ENCODE assay signal across 8 mouse cellular contexts in genomic region chr3:108554587-108555312, GRCm38 (mm10). TPM values are rescaled to one million over a fixed set of nuclear protein-coding genes. Genes with fewer than 3 reads are reported as not detected.
DNase-seq lines count a peak whose midpoint lies in the region; ATAC-seq and TF ChIP-seq lines count a peak whose summit lies in the region.

No protein-coding gene starts in this region.

- H3K27me3 ChIP-seq in embryonic facial prominence, embryonic 14.5 days (replicated peaks; ENCODE audit: control insufficient read depth, insufficient read depth, low read length), result no peaks in the 10 kb centered on the region
- no peaks in the 10 kb centered on the region for H3K27me3 ChIP-seq in limb, embryonic 14.5 days (ENCODE audit: control insufficient read depth, insufficient read depth, low read length)
- H3K27me3 ChIP-seq in midbrain, postnatal 0 days (ENCODE audit: insufficient read depth, low read length), result no peaks in the 10 kb centered on the region

- peak overlapping the region; percentile 72 for H3K4me2 ChIP-seq in embryonic facial prominence, embryonic 14.5 days (ENCODE audit: low read depth, low read length)
- peak overlapping the region; percentile 75 for H3K4me2 ChIP-seq in limb, embryonic 14.5 days (replicated peaks; ENCODE audit: low read depth, low read length, severe bottlenecking)
- H3K4me2 ChIP-seq in midbrain, postnatal 0 days (ENCODE audit: low read depth, low read length, poor library complexity, severe bottlenecking), result peak overlapping the region; percentile 80

- 15% methylated on average over 22 of the region's 22 CpGs for WGBS in embryonic facial prominence, embryonic 14.5 days
- WGBS in limb, embryonic 14.5 days, result 16% methylated on average over 21 of the region's 22 CpGs
- WGBS in midbrain, postnatal 0 days, result 18% methylated on average over 22 of the region's 22 CpGs

- H3K9me3 ChIP-seq in embryonic facial prominence, embryonic 14.5 days (ENCODE audit: control insufficient read depth, low read length), result no peaks in the 10 kb centered on the region
- no peaks in the 10 kb centered on the region for H3K9me3 ChIP-seq in limb, embryonic 14.5 days (ENCODE audit: control insufficient read depth, low read length)
- no peaks in the 10 kb centered on the region for H3K9me3 ChIP-seq in midbrain, postnatal 0 days (ENCODE audit: low read length)

- peak; percentile 98 for DNase-seq in 3T3-L1 (ENCODE audit: low read depth, low spot score)
- DNase-seq in adrenal gland, postnatal 4 days (ENCODE audit: low spot score in 2 of 2), result peak; percentile 81 to 88
- peak; percentile 99 for DNase-seq in embryonic facial prominence, embryonic 14.5 days (ENCODE audit: low spot score)
- peak; percentile 95 for DNase-seq in heart, adult 8-10 months (ENCODE audit: low spot score)
- DNase-seq in kidney, adult 9 months, result peak; percentile 97
- peak; percentile 97 for DNase-seq in limb, embryonic 14.5 days (ENCODE audit: low spot score)
- DNase-seq in midbrain, postnatal 0 days (ENCODE audit: low spot score), result peak; percentile 99
- DNase-seq in spleen, postnatal 14 days (ENCODE audit: low spot score in 2 of 2), result peak; percentile 79 to 93

- H3K27ac ChIP-seq in embryonic facial prominence, embryonic 14.5 days (replicated peaks; ENCODE audit: low read depth, low read length), result peak overlapping the region; percentile 85
- H3K27ac ChIP-seq in limb, embryonic 14.5 days (replicated peaks; ENCODE audit: low read depth, low read length), result peak overlapping the region; percentile 91
- peak overlapping the region; percentile 96 for H3K27ac ChIP-seq in midbrain, postnatal 0 days (ENCODE audit: low read depth, low read length)

- peak; percentile 100; the same call in 1 of the 2 replicates for TF ChIP-seq POLR2A in limb, embryonic 14.5 days (IDR thresholded peaks at IDR 0.05; ENCODE audit: borderline replicate concordance, extremely low read depth, insufficient read depth, insufficient read length)

- TF ChIP-seq CTCF in midbrain, postnatal 0 days (IDR thresholded peaks at IDR 0.05), result peak; percentile 96

- peak overlapping the region; percentile 76 for H3K4me3 ChIP-seq in embryonic facial prominence, embryonic 14.5 days (ENCODE audit: low read depth, low read length)
- H3K4me3 ChIP-seq in limb, embryonic 14.5 days (replicated peaks; ENCODE audit: low read length), result peak overlapping the region; percentile 88
- peak overlapping the region; percentile 76 for H3K4me3 ChIP-seq in midbrain, postnatal 0 days (ENCODE audit: low read depth, low read length)

- ATAC-seq in embryonic facial prominence, embryonic 14.5 days (ENCODE audit: low read depth), result peak; percentile 97
- ATAC-seq in limb, embryonic 14.5 days (ENCODE audit: low FRiP score, low read depth), result peak; percentile 99
- peak; percentile 98 for ATAC-seq in midbrain, postnatal 0 days (ENCODE audit: low FRiP score)

- peaks cover 29% of the 10 kb centered on the region for H3K36me3 ChIP-seq in embryonic facial prominence, embryonic 14.5 days (ENCODE audit: control insufficient read depth, insufficient read depth, low read length)
- H3K36me3 ChIP-seq in limb, embryonic 14.5 days (ENCODE audit: control insufficient read depth, insufficient read depth, low read length), result peaks cover 23% of the 10 kb centered on the region
- H3K36me3 ChIP-seq in midbrain, postnatal 0 days (ENCODE audit: insufficient read depth, low read length), result peaks cover 19% of the 10 kb centered on the region

- peak overlapping the region; percentile 93 for H3K9ac ChIP-seq in embryonic facial prominence, embryonic 14.5 days (ENCODE audit: low read depth, low read length)
- peak overlapping the region; percentile 96 for H3K9ac ChIP-seq in limb, embryonic 14.5 days (ENCODE audit: low read depth, low read length, severe bottlenecking)
- peak overlapping the region; percentile 97 for H3K9ac ChIP-seq in midbrain, postnatal 0 days (replicated peaks; ENCODE audit: low read length, poor library complexity, severe bottlenecking)

- no peaks in the 10 kb centered on the region for H3K4me1 ChIP-seq in embryonic facial prominence, embryonic 14.5 days (ENCODE audit: control insufficient read depth, insufficient read depth, low read length)
- H3K4me1 ChIP-seq in limb, embryonic 14.5 days (ENCODE audit: control insufficient read depth, insufficient read depth, low read length), result peaks cover 6% of the 10 kb centered on the region
- H3K4me1 ChIP-seq in midbrain, postnatal 0 days (ENCODE audit: insufficient read depth, low read length), result peaks cover 4% of the 10 kb centered on the region; the same call in 1 of the 2 replicates

RNA-seq across cellular contexts. Expression of gene Tmem167b, which starts 7.5 kb away (rescaled TPM):
- total RNA-seq in adrenal gland, postnatal 4 days (2021), result 10 to 100 TPM; 50.9 to 51.0 TPM
- 46.3 and 46.8 TPM in 2 replicates for polyA plus RNA-seq in embryonic facial prominence, embryonic 14.5 days (2014; fragmentation: Nextera tagmentation; extraction: Ambion mirVana)
- 10 to 100 TPM; 28.6 to 29.7 (median 29.1) TPM for total RNA-seq in heart, adult 8-10 months (2022)
- polyA plus RNA-seq in limb, embryonic 14.5 days (2012; rRNA removed), result 10.8 and 14.8 TPM in 2 replicates
- 43.9 and 48.2 TPM in 2 replicates for polyA plus RNA-seq in limb, embryonic 14.5 days (2014; fragmentation: Nextera tagmentation; extraction: Ambion mirVana)
- total RNA-seq in midbrain, postnatal 0 days (2014; rRNA removed), result 35.6 and 50.2 TPM in 2 replicates
- 40.4 and 41.7 TPM in 2 replicates for polyA plus RNA-seq in midbrain, postnatal 0 days (2015; fragmentation: Nextera tagmentation; extraction: Ambion mirVana)

RNA-seq across cellular contexts. Expression of gene Taf13, which starts 16.7 kb away (rescaled TPM):
- 10 to 100 TPM; 18.2 to 25.2 TPM for total RNA-seq in adrenal gland, postnatal 4 days (2021)
- polyA plus RNA-seq in embryonic facial prominence, embryonic 14.5 days (2014; fragmentation: Nextera tagmentation; extraction: Ambion mirVana), result 40.2 and 40.4 TPM in 2 replicates
- 10 to 100 TPM; 13.2 to 17.9 (median 15.8) TPM for total RNA-seq in heart, adult 8-10 months (2022)
- polyA plus RNA-seq in limb, embryonic 14.5 days (2012; rRNA removed), result 16.3 and 25.7 TPM in 2 replicates
- 33.1 and 40.4 TPM in 2 replicates for polyA plus RNA-seq in limb, embryonic 14.5 days (2014; fragmentation: Nextera tagmentation; extraction: Ambion mirVana)
- 7.0 and 11.3 TPM in 2 replicates for total RNA-seq in midbrain, postnatal 0 days (2014; rRNA removed)
- polyA plus RNA-seq in midbrain, postnatal 0 days (2015; fragmentation: Nextera tagmentation; extraction: Ambion mirVana), result 43.2 and 44.1 TPM in 2 replicates

RNA-seq across cellular contexts. Expression of gene 5330417C22Rik, which starts 18.4 kb away (rescaled TPM):
- total RNA-seq in adrenal gland, postnatal 4 days (2021), result 1 to 10 TPM; 3.6 to 8.0 TPM
- polyA plus RNA-seq in embryonic facial prominence, embryonic 14.5 days (2014; fragmentation: Nextera tagmentation; extraction: Ambion mirVana), result 2.2 and 2.5 TPM in 2 replicates
- total RNA-seq in heart, adult 8-10 months (2022), result under 1 TPM in 2 of 4 experiments, not detected in 2; 0.16 to 0.20 TPM
- polyA plus RNA-seq in limb, embryonic 14.5 days (2012; rRNA removed), result 0.39 and 0.42 TPM in 2 replicates
- polyA plus RNA-seq in limb, embryonic 14.5 days (2014; fragmentation: Nextera tagmentation; extraction: Ambion mirVana), result 0.82 and 0.83 TPM in 2 replicates
- total RNA-seq in midbrain, postnatal 0 days (2014; rRNA removed), result 10.1 and 16.1 TPM in 2 replicates
- polyA plus RNA-seq in midbrain, postnatal 0 days (2015; fragmentation: Nextera tagmentation; extraction: Ambion mirVana), result 19.8 and 22.9 TPM in 2 replicates

RNA-seq across cellular contexts. Expression of gene 1700013F07Rik, which starts 20.8 kb away (rescaled TPM):
- total RNA-seq in adrenal gland, postnatal 4 days (2021), result not detected
- polyA plus RNA-seq in embryonic facial prominence, embryonic 14.5 days (2014; fragmentation: Nextera tagmentation; extraction: Ambion mirVana), result 0.63 and 1.1 TPM in 2 replicates
- total RNA-seq in heart, adult 8-10 months (2022), result not detected
- polyA plus RNA-seq in limb, embryonic 14.5 days (2012; rRNA removed), result 0.13 and 0.27 TPM in 2 replicates
- polyA plus RNA-seq in limb, embryonic 14.5 days (2014; fragmentation: Nextera tagmentation; extraction: Ambion mirVana), result 0.30 TPM in 1 of 2 replicates, not detected in the other
- total RNA-seq in midbrain, postnatal 0 days (2014; rRNA removed), result 2.4 and 3.4 TPM in 2 replicates
- polyA plus RNA-seq in midbrain, postnatal 0 days (2015; fragmentation: Nextera tagmentation; extraction: Ambion mirVana), result 3.8 and 4.4 TPM in 2 replicates

RNA-seq across cellular contexts. Expression of gene Wdr47, which starts 36.3 kb away (rescaled TPM):
- total RNA-seq in adrenal gland, postnatal 4 days (2021), result 10 to 100 TPM; 10.8 to 11.4 TPM
- polyA plus RNA-seq in embryonic facial prominence, embryonic 14.5 days (2014; fragmentation: Nextera tagmentation; extraction: Ambion mirVana), result 16.3 and 17.9 TPM in 2 replicates
- 10 to 100 TPM in 2 of 4 experiments, 1 to 10 TPM in 2; 7.2 to 10.3 (median 8.9) TPM for total RNA-seq in heart, adult 8-10 months (2022)
- 14.2 and 14.3 TPM in 2 replicates for polyA plus RNA-seq in limb, embryonic 14.5 days (2012; rRNA removed)
- polyA plus RNA-seq in limb, embryonic 14.5 days (2014; fragmentation: Nextera tagmentation; extraction: Ambion mirVana), result 12.9 and 13.3 TPM in 2 replicates
- 77.6 and 84.9 TPM in 2 replicates for total RNA-seq in midbrain, postnatal 0 days (2014; rRNA removed)
- 80.1 and 86.0 TPM in 2 replicates for polyA plus RNA-seq in midbrain, postnatal 0 days (2015; fragmentation: Nextera tagmentation; extraction: Ambion mirVana)

Comparison
In these comparisons a context has a peak if more than half of its experiments do, and no peak if none do; other contexts are left out.
1. Peak in every context shown above with its lines: DNase-seq, ATAC-seq, H3K4me3 ChIP-seq and H3K27ac ChIP-seq.